Mouse (Mus musculus): ENCODE data around the gene Stt3b.

DNA sequence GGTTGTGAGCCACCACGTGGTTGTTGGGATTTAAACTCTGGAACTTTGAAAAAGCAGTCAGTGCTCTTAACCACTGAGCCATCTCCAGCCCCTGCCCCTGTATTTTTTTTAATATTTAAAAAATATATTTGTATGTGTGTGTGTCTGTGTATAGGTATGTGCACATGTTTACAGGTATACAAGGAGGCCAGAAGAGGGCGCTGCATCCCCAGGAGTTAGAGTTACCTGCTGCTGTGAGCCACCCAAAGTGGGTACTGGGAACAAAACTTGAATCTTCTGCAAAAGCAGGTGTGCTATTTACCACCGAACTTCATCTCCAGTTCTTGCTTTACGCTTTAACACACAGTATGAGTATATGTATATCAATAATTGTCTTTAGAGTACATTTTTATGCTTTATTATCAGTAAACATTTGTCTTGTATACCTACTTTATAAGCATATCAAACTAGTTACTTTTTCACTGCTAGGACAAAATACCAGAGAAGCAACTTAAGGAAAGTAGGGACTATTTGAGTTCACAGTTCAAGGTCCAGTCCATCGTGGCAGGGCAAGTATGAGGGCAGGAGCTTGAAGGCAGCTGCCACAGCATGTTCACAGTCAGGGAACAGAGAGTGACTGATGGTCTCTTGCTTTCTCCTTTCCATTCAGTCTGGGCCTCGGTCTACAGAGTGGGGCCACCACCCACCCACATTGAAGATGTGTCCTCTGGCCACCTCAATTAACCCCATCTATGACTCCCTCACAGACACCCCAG, 8.6 kb upstream of the Stt3b start:
- no peak for TF ChIP-seq CTCF (IDR thresholded peaks at IDR 0.05; ENCODE audit: insufficient read depth, low read depth, low read length)
- no peak for TF ChIP-seq POLR2A (IDR thresholded peaks at IDR 0.05; ENCODE audit: insufficient read depth, low read depth, low read length)
